Mouse (Mus musculus): ENCODE measurements around the gene Actg1.
A peak's percentile ranks its signal among the peaks of the same experiment; 100 is the strongest.
"Not testable (repeated sequence)": the region's sequence is repeated elsewhere in the genome, so short reads cannot be mapped to it uniquely, and the experiment has no call there.

Gene Actg1

GRCm38 (mm10) chr11:120360755-120361154 is 12.4 kb upstream of the Actg1 start:
- DNase-seq (ENCODE audit: low read depth) = no peak

- no peak for DNase-seq (ENCODE audit: low read depth)
Measured at GRCm38 (mm10) chr11:120360062-120360461, 11.7 kb upstream of the Actg1 start.

- DNase-seq (ENCODE audit: low read depth) = no peak
Measured at GRCm38 (mm10) chr11:120359391-120359790, 11.0 kb upstream of the Actg1 start.

GRCm38 (mm10) chr11:120357791-120358401 is 9.6 kb upstream of the Actg1 start:
- DNase-seq (ENCODE audit: low read depth) = no peak

GRCm38 (mm10) chr11:120356900-120357299 is 8.6 kb upstream of the Actg1 start:
- no peak for DNase-seq (ENCODE audit: low read depth)

GRCm38 (mm10) chr11:120356319-120356840 is 8.0 kb upstream of the Actg1 start:
- DNase-seq (ENCODE audit: low read depth) = no peak

GRCm38 (mm10) chr11:120355277-120356039 is 7.1 kb upstream of the Actg1 start:
- DNase-seq (ENCODE audit: low read depth) = no peak

- DNase-seq (ENCODE audit: low read depth) = no peak
Measured at GRCm38 (mm10) chr11:120354304-120355276, 6.2 kb upstream of the Actg1 start.

GRCm38 (mm10) chr11:120353500-120354303 is 5.4 kb upstream of the Actg1 start:
- peak; percentile 74 for DNase-seq (ENCODE audit: low read depth)

- DNase-seq (ENCODE audit: low read depth) = no peak
Measured at GRCm38 (mm10) chr11:120352571-120353290, 4.4 kb upstream of the Actg1 start.

- not testable (repeated sequence) for DNase-seq (ENCODE audit: low read depth)
Measured at GRCm38 (mm10) chr11:120352093-120352350, 3.7 kb upstream of the Actg1 start.

- DNase-seq (ENCODE audit: low read depth) = no peak
Measured at GRCm38 (mm10) chr11:120351250-120352092, 3.1 kb upstream of the Actg1 start.

- no peak for DNase-seq (ENCODE audit: low read depth)
Measured at GRCm38 (mm10) chr11:120350711-120351110, 2.4 kb upstream of the Actg1 start.

GRCm38 (mm10) chr11:120349986-120350702 is 1.8 kb upstream of the Actg1 start:
- DNase-seq (ENCODE audit: low read depth) = peak; percentile 46

- DNase-seq (ENCODE audit: low read depth) = no peak
Measured at GRCm38 (mm10) chr11:120349371-120349985, 1.1 kb upstream of the Actg1 start.

- DNase-seq (ENCODE audit: low read depth) = no peak
Measured at GRCm38 (mm10) chr11:120348684-120349370, 485 bp upstream of the Actg1 start.

GRCm38 (mm10) chr11:120347301-120347700 is 1.0 kb downstream of the Actg1 start:
- no peak for DNase-seq (ENCODE audit: low read depth)

- not testable (repeated sequence) for DNase-seq (ENCODE audit: low read depth)
Measured at GRCm38 (mm10) chr11:120346383-120347034, 1.8 kb downstream of the Actg1 start.

Data from c-Kit-positive CD71-positive TER-119-negative erythroid progenitor cells, embryonic 14.5 days (primary cell).